Mouse (Mus musculus): ENCODE data around the gene Zfp366. TPM values are rescaled to one million over a fixed set of nuclear protein-coding genes. Genes with fewer than 3 reads are reported as not detected.

Zfp366 gene
- polyA plus RNA-seq, 1 experiment: not detected

GRCm38 (mm10) chr13:99183257-99183895, 1.2 kb upstream of the Zfp366 start:
- Histone ChIP-seq H3K9me3 (replicated peaks; ENCODE audit: control insufficient read depth, insufficient read depth, low read length, poor library complexity, severe bottlenecking) (no peaks in the 10 kb centered on the region), H3K4me1 (ENCODE audit: control insufficient read depth, insufficient read depth, low read length) (no peaks in the 10 kb centered on the region), H3K9ac (ENCODE audit: low read depth, poor library complexity, severe bottlenecking) (no peak overlapping the region), H3K27me3 (ENCODE audit: control insufficient read depth, insufficient read depth, low read length, poor library complexity, severe bottlenecking) (no peaks in the 10 kb centered on the region; the same call in 1 of the 2 replicates), H3K4me3 (ENCODE audit: low read depth, low read length) (no peak overlapping the region), H3K36me3 (ENCODE audit: control insufficient read depth, insufficient read depth, low read length, poor library complexity, severe bottlenecking) (no peaks in the 10 kb centered on the region), H3K27ac (ENCODE audit: insufficient read depth, low read length) (no peak overlapping the region)
- TF ChIP-seq POLR2A (IDR thresholded peaks at IDR 0.05; ENCODE audit: insufficient read depth, low read length) (no peak), EP300 (IDR thresholded peaks at IDR 0.05; ENCODE audit: insufficient read depth, low read depth, low read length) (no peak), CTCF (IDR thresholded peaks at IDR 0.05; ENCODE audit: low read depth, low read length) (no peak)

GRCm38 (mm10) chr13:99185573-99185972, 950 bp downstream of the Zfp366 start:
- H3K27me3 ChIP-seq (ENCODE audit: control insufficient read depth, insufficient read depth, low read length, poor library complexity, severe bottlenecking): no peaks in the 10 kb centered on the region
- H3K9ac ChIP-seq (ENCODE audit: low read depth, poor library complexity, severe bottlenecking): no peak overlapping the region
- no peaks in the 10 kb centered on the region for H3K9me3 ChIP-seq (replicated peaks; ENCODE audit: control insufficient read depth, insufficient read depth, low read length, poor library complexity, severe bottlenecking)
- no peak overlapping the region for H3K4me3 ChIP-seq (ENCODE audit: low read depth, low read length)
- no peaks in the 10 kb centered on the region for H3K36me3 ChIP-seq (ENCODE audit: control insufficient read depth, insufficient read depth, low read length, poor library complexity, severe bottlenecking)
- H3K4me1 ChIP-seq (ENCODE audit: control insufficient read depth, insufficient read depth, low read length): no peaks in the 10 kb centered on the region
- TF ChIP-seq EP300 (IDR thresholded peaks at IDR 0.05; ENCODE audit: insufficient read depth, low read depth, low read length) (no peak), CTCF (IDR thresholded peaks at IDR 0.05; ENCODE audit: low read depth, low read length) (no peak), POLR2A (IDR thresholded peaks at IDR 0.05; ENCODE audit: insufficient read depth, low read length) (no peak)
- no peak overlapping the region for H3K27ac ChIP-seq (ENCODE audit: insufficient read depth, low read length)

- Histone ChIP-seq H3K36me3 (ENCODE audit: control insufficient read depth, insufficient read depth, low read length, poor library complexity, severe bottlenecking) (no peaks in the 10 kb centered on the region), H3K27ac (ENCODE audit: insufficient read depth, low read length) (no peak overlapping the region), H3K4me3 (ENCODE audit: low read depth, low read length) (no peak overlapping the region), H3K4me1 (ENCODE audit: control insufficient read depth, insufficient read depth, low read length) (no peaks in the 10 kb centered on the region), H3K9ac (ENCODE audit: low read depth, poor library complexity, severe bottlenecking) (no peak overlapping the region), H3K27me3 (ENCODE audit: control insufficient read depth, insufficient read depth, low read length, poor library complexity, severe bottlenecking) (no peaks in the 10 kb centered on the region), H3K9me3 (replicated peaks; ENCODE audit: control insufficient read depth, insufficient read depth, low read length, poor library complexity, severe bottlenecking) (no peaks in the 10 kb centered on the region)
- no peak for TF ChIP-seq EP300 (IDR thresholded peaks at IDR 0.05; ENCODE audit: insufficient read depth, low read depth, low read length)
- no peak for TF ChIP-seq POLR2A (IDR thresholded peaks at IDR 0.05; ENCODE audit: insufficient read depth, low read length)
- TF ChIP-seq CTCF (IDR thresholded peaks at IDR 0.05; ENCODE audit: low read depth, low read length): no peak
These were observed 1.7 kb downstream of the Zfp366 start for GRCm38 (mm10) chr13:99186138-99186853.

- Histone ChIP-seq H3K4me1 (ENCODE audit: control insufficient read depth, insufficient read depth, low read length) (no peaks in the 10 kb centered on the region), H3K36me3 (ENCODE audit: control insufficient read depth, insufficient read depth, low read length, poor library complexity, severe bottlenecking) (no peaks in the 10 kb centered on the region), H3K9ac (ENCODE audit: low read depth, poor library complexity, severe bottlenecking) (no peak overlapping the region), H3K9me3 (replicated peaks; ENCODE audit: control insufficient read depth, insufficient read depth, low read length, poor library complexity, severe bottlenecking) (no peaks in the 10 kb centered on the region), H3K4me3 (ENCODE audit: low read depth, low read length) (no peak overlapping the region), H3K27ac (ENCODE audit: insufficient read depth, low read length) (no peak overlapping the region), H3K27me3 (ENCODE audit: control insufficient read depth, insufficient read depth, low read length, poor library complexity, severe bottlenecking) (no peaks in the 10 kb centered on the region)
- TF ChIP-seq CTCF (IDR thresholded peaks at IDR 0.05; ENCODE audit: low read depth, low read length) (no peak), POLR2A (IDR thresholded peaks at IDR 0.05; ENCODE audit: insufficient read depth, low read length) (no peak), EP300 (IDR thresholded peaks at IDR 0.05; ENCODE audit: insufficient read depth, low read depth, low read length) (no peak)
These were observed 2.2 kb downstream of the Zfp366 start for GRCm38 (mm10) chr13:99186859-99187258.

- no peaks in the 10 kb centered on the region for H3K4me1 ChIP-seq (ENCODE audit: control insufficient read depth, insufficient read depth, low read length)
- H3K27ac ChIP-seq (ENCODE audit: insufficient read depth, low read length): no peak overlapping the region
- H3K9ac ChIP-seq (ENCODE audit: low read depth, poor library complexity, severe bottlenecking): no peak overlapping the region
- TF ChIP-seq CTCF (IDR thresholded peaks at IDR 0.05; ENCODE audit: low read depth, low read length): no peak
- TF ChIP-seq EP300 (IDR thresholded peaks at IDR 0.05; ENCODE audit: insufficient read depth, low read depth, low read length): no peak
- no peak for TF ChIP-seq POLR2A (IDR thresholded peaks at IDR 0.05; ENCODE audit: insufficient read depth, low read length)
- no peaks in the 10 kb centered on the region for H3K9me3 ChIP-seq (replicated peaks; ENCODE audit: control insufficient read depth, insufficient read depth, low read length, poor library complexity, severe bottlenecking)
- no peak overlapping the region for H3K4me3 ChIP-seq (ENCODE audit: low read depth, low read length)
- H3K36me3 ChIP-seq (ENCODE audit: control insufficient read depth, insufficient read depth, low read length, poor library complexity, severe bottlenecking): no peaks in the 10 kb centered on the region
- no peaks in the 10 kb centered on the region for H3K27me3 ChIP-seq (ENCODE audit: control insufficient read depth, insufficient read depth, low read length, poor library complexity, severe bottlenecking)
These were observed 2.8 kb downstream of the Zfp366 start for GRCm38 (mm10) chr13:99187456-99187855.

- H3K9ac ChIP-seq (ENCODE audit: low read depth, poor library complexity, severe bottlenecking): no peak overlapping the region
- H3K36me3 ChIP-seq (ENCODE audit: control insufficient read depth, insufficient read depth, low read length, poor library complexity, severe bottlenecking): no peaks in the 10 kb centered on the region
- no peaks in the 10 kb centered on the region for H3K4me1 ChIP-seq (ENCODE audit: control insufficient read depth, insufficient read depth, low read length)
- TF ChIP-seq CTCF (IDR thresholded peaks at IDR 0.05; ENCODE audit: low read depth, low read length) (no peak), POLR2A (IDR thresholded peaks at IDR 0.05; ENCODE audit: insufficient read depth, low read length) (no peak), EP300 (IDR thresholded peaks at IDR 0.05; ENCODE audit: insufficient read depth, low read depth, low read length) (no peak)
- no peaks in the 10 kb centered on the region for H3K9me3 ChIP-seq (replicated peaks; ENCODE audit: control insufficient read depth, insufficient read depth, low read length, poor library complexity, severe bottlenecking)
- no peak overlapping the region for H3K27ac ChIP-seq (ENCODE audit: insufficient read depth, low read length)
- no peaks in the 10 kb centered on the region for H3K27me3 ChIP-seq (ENCODE audit: control insufficient read depth, insufficient read depth, low read length, poor library complexity, severe bottlenecking)
- no peak overlapping the region for H3K4me3 ChIP-seq (ENCODE audit: low read depth, low read length)
These were observed 4.0 kb downstream of the Zfp366 start for GRCm38 (mm10) chr13:99188625-99189024.

Data from ES-Bruce4 (cell line).